Mouse (Mus musculus): ENCODE measurements around the gene Gstm1. TPM values are rescaled to one million over a fixed set of nuclear protein-coding genes. Genes with fewer than 3 reads are reported as not detected.
"Not testable (repeated sequence)": the region's sequence is repeated elsewhere in the genome, so short reads cannot be mapped to it uniquely, and the experiment has no call there.

Gene Gstm1
- total and polyA plus RNA-seq, 2 experiments from 2014 or later, result 142 to 293 TPM

DNA sequence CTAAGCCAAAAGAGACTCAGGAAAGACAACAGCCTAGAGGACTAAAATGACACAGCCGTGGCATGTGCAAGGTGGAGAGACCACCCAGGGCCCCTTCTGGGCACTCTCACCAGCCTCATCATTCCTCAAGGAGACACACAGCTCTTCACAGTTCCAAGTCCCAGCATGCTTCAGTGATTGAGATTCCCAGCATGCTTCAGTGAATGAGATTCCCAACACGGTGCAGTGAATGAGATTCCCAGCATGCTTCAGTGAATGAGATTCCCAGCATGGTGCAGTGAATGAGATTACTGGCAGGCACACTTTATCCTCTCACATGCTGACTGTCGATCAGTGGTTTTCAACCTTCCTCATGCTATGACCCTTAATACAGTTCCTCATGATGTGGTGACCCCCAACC lies 6.2 kb downstream of the Gstm1 start:
- WGBS, result 15% methylated on average over 3 of the region's 3 CpGs
- no peak overlapping the region for H3K4me3 ChIP-seq (ENCODE audit: low read depth, low read length)
- H3K9ac ChIP-seq (replicated peaks; ENCODE audit: low read length, poor library complexity, severe bottlenecking), result no peak overlapping the region
- H3K27me3 ChIP-seq (ENCODE audit: insufficient read depth, low read length), result no peaks in the 10 kb centered on the region
- H3K4me2 ChIP-seq (ENCODE audit: low read depth, low read length, poor library complexity, severe bottlenecking), result no peak overlapping the region
- 0 out of 2 replicates have a peak, but pooled peaks have one; percentile 28 for ATAC-seq (ENCODE audit: low FRiP score)
- H3K27ac ChIP-seq (ENCODE audit: low read depth, low read length), result no peak overlapping the region
- no peaks in the 10 kb centered on the region; the same call in 1 of the 2 replicates for H3K4me1 ChIP-seq (ENCODE audit: insufficient read depth, low read length)
- H3K36me3 ChIP-seq (ENCODE audit: insufficient read depth, low read length), result no peaks in the 10 kb centered on the region
- peak; percentile 74 for DNase-seq (ENCODE audit: low spot score)
- no peak for TF ChIP-seq CTCF (IDR thresholded peaks at IDR 0.05)
- H3K9me3 ChIP-seq (ENCODE audit: low read length), result no peaks in the 10 kb centered on the region

- TF ChIP-seq CTCF (IDR thresholded peaks at IDR 0.05), result no peak
- Histone ChIP-seq H3K4me1 (ENCODE audit: insufficient read depth, low read length) (no peaks in the 10 kb centered on the region), H3K27me3 (ENCODE audit: insufficient read depth, low read length) (no peaks in the 10 kb centered on the region), H3K27ac (ENCODE audit: low read depth, low read length) (no peak overlapping the region), H3K4me2 (ENCODE audit: low read depth, low read length, poor library complexity, severe bottlenecking) (no peak overlapping the region), H3K36me3 (ENCODE audit: insufficient read depth, low read length) (no peaks in the 10 kb centered on the region), H3K4me3 (ENCODE audit: low read depth, low read length) (no peak overlapping the region), H3K9ac (replicated peaks; ENCODE audit: low read length, poor library complexity, severe bottlenecking) (no peak overlapping the region), H3K9me3 (ENCODE audit: low read length) (no peaks in the 10 kb centered on the region)
- DNase-seq (ENCODE audit: low spot score) (peak; percentile 86), ATAC-seq (ENCODE audit: low FRiP score) (peak; percentile 58; the same call in 1 of the 2 replicates)
- WGBS, result 56% methylated on average over 2 of the region's 2 CpGs
Measured at GRCm38 (mm10) chr3:108010286-108010685, 7.5 kb downstream of the Gstm1 start.

DNA sequence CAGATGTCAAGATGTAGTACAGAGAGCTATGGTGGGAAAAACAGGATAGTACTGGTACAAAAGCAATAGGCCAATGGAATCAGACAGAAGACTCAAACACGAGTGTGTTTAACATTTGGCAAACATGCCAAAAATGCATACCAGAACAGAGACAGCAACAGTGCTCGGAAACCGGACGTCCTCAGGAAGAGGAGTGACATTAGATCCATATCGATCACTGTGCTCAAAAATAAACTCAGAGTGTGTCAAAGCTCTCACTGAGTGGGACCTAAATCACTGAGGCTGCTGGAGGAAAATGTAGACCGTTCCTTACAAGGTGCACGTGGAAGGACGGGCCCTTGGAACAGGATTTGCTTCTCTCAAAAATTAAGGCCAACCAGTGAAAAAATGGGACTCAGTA lies 15.8 kb downstream of the Gstm1 start:
- no peak for DNase-seq (ENCODE audit: low spot score)
- no peaks in the 10 kb centered on the region for H3K4me1 ChIP-seq (ENCODE audit: insufficient read depth, low read length)
- ATAC-seq (ENCODE audit: low FRiP score), result no peak
- no peak overlapping the region for H3K9ac ChIP-seq (replicated peaks; ENCODE audit: low read length, poor library complexity, severe bottlenecking)
- no peaks in the 10 kb centered on the region for H3K9me3 ChIP-seq (ENCODE audit: low read length)
- no peak for TF ChIP-seq CTCF (IDR thresholded peaks at IDR 0.05)
- no peak overlapping the region for H3K27ac ChIP-seq (ENCODE audit: low read depth, low read length)
- H3K4me3 ChIP-seq (ENCODE audit: low read depth, low read length), result no peak overlapping the region
- H3K36me3 ChIP-seq (ENCODE audit: insufficient read depth, low read length), result no peaks in the 10 kb centered on the region
- H3K4me2 ChIP-seq (ENCODE audit: low read depth, low read length, poor library complexity, severe bottlenecking), result no peak overlapping the region
- H3K27me3 ChIP-seq (ENCODE audit: insufficient read depth, low read length), result no peaks in the 10 kb centered on the region
- 87% methylated on average over 8 of the region's 8 CpGs for WGBS

GRCm38 (mm10) chr3:107999491-107999890 lies 18.3 kb downstream of the Gstm1 start:
- Histone ChIP-seq H3K4me2 (ENCODE audit: low read depth, low read length, poor library complexity, severe bottlenecking) (no peak overlapping the region), H3K9ac (replicated peaks; ENCODE audit: low read length, poor library complexity, severe bottlenecking) (no peak overlapping the region), H3K27ac (ENCODE audit: low read depth, low read length) (no peak overlapping the region), H3K36me3 (ENCODE audit: insufficient read depth, low read length) (no peaks in the 10 kb centered on the region), H3K4me1 (ENCODE audit: insufficient read depth, low read length) (no peaks in the 10 kb centered on the region), H3K9me3 (ENCODE audit: low read length) (no peaks in the 10 kb centered on the region), H3K27me3 (ENCODE audit: insufficient read depth, low read length) (no peaks in the 10 kb centered on the region), H3K4me3 (ENCODE audit: low read depth, low read length) (no peak overlapping the region)
- 84% methylated on average over 3 of the region's 3 CpGs for WGBS
- DNase-seq (ENCODE audit: low spot score) (no peak), ATAC-seq (ENCODE audit: low FRiP score) (no peak)
- TF ChIP-seq CTCF (IDR thresholded peaks at IDR 0.05), result no peak

DNA sequence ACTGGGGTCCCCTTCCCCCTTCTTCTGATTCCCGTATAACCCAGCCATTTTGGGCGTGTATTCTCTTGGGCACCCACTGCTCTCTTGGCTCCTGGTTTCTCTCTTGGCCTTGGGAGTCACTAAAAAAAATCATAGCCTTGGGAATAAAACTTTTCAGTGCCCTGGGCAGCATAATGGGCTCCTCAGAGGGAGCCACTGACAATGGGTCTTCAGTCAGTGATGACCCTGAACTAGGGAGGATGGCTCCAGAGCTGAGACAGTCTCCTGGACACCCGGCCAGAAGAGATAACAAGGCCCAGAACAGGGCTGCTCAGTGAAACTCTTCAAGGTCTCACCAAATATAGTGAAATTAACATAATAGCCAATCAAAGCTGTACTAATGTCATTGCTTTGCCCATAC lies 19.2 kb downstream of the Gstm1 start:
- Histone ChIP-seq H3K4me1 (ENCODE audit: insufficient read depth, low read length) (no peaks in the 10 kb centered on the region), H3K36me3 (ENCODE audit: insufficient read depth, low read length) (no peaks in the 10 kb centered on the region), H3K9me3 (ENCODE audit: low read length) (no peaks in the 10 kb centered on the region), H3K4me2 (ENCODE audit: low read depth, low read length, poor library complexity, severe bottlenecking) (no peak overlapping the region), H3K27ac (ENCODE audit: low read depth, low read length) (no peak overlapping the region), H3K9ac (replicated peaks; ENCODE audit: low read length, poor library complexity, severe bottlenecking) (no peak overlapping the region), H3K27me3 (ENCODE audit: insufficient read depth, low read length) (no peaks in the 10 kb centered on the region), H3K4me3 (ENCODE audit: low read depth, low read length) (no peak overlapping the region)
- WGBS, result 90% methylated on average over 3 of the region's 3 CpGs
- DNase-seq (ENCODE audit: low spot score) (no peak), ATAC-seq (ENCODE audit: low FRiP score) (no peak; the same call in 1 of the 2 replicates)
- no peak for TF ChIP-seq CTCF (IDR thresholded peaks at IDR 0.05)

DNA sequence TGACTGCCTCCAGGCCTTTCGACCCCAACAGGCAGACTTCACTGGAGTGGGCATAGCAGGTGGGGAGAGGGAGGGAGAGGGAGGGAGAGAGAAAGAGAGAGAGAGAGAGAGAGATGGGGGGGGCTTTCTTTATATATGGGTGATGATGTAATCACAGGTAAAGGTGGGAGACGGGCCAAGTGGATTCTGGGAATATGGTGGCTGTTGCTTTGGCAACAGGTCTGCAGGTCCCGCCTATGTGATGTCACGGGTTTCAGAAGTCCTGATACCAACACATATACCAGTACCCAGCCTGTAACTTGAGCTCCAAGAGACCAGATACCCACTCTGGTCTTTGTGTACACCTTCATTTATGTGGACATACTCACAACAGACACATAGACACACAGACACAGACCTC lies 21.2 kb downstream of the Gstm1 start:
- H3K4me1 ChIP-seq (ENCODE audit: insufficient read depth, low read length), result no peaks in the 10 kb centered on the region
- DNase-seq (ENCODE audit: low spot score) (no peak), ATAC-seq (ENCODE audit: low FRiP score) (no peak)
- H3K4me2 ChIP-seq (ENCODE audit: low read depth, low read length, poor library complexity, severe bottlenecking), result no peak overlapping the region
- H3K27ac ChIP-seq (ENCODE audit: low read depth, low read length), result no peak overlapping the region
- H3K36me3 ChIP-seq (ENCODE audit: insufficient read depth, low read length), result no peaks in the 10 kb centered on the region
- H3K27me3 ChIP-seq (ENCODE audit: insufficient read depth, low read length), result no peaks in the 10 kb centered on the region
- TF ChIP-seq CTCF (IDR thresholded peaks at IDR 0.05), result no peak
- no peaks in the 10 kb centered on the region for H3K9me3 ChIP-seq (ENCODE audit: low read length)
- 87% methylated on average over 4 of the region's 4 CpGs for WGBS
- H3K4me3 ChIP-seq (ENCODE audit: low read depth, low read length), result no peak overlapping the region
- H3K9ac ChIP-seq (replicated peaks; ENCODE audit: low read length, poor library complexity, severe bottlenecking), result no peak overlapping the region

GRCm38 (mm10) chr3:107995974-107996373 lies 21.8 kb downstream of the Gstm1 start:
- H3K36me3 ChIP-seq (ENCODE audit: insufficient read depth, low read length); H3K4me1 ChIP-seq (ENCODE audit: insufficient read depth, low read length); H3K9me3 ChIP-seq (ENCODE audit: low read length); DNase-seq (ENCODE audit: low spot score); H3K4me3 ChIP-seq (ENCODE audit: low read depth, low read length); H3K9ac ChIP-seq (replicated peaks; ENCODE audit: low read length, poor library complexity, severe bottlenecking); H3K27me3 ChIP-seq (ENCODE audit: insufficient read depth, low read length); H3K27ac ChIP-seq (ENCODE audit: low read depth, low read length); ATAC-seq (ENCODE audit: low FRiP score); H3K4me2 ChIP-seq (ENCODE audit: low read depth, low read length, poor library complexity, severe bottlenecking): not testable (repeated sequence)
- 73% methylated on average over 2 of the region's 2 CpGs for WGBS
